Mouse (Mus musculus) cerebellum, adult 11 months (tissue): ENCODE data around the gene Tlr11.

Experiments
- DNase-seq: peaks from one replicate; pipeline ENCODE4 v3.0.0; 2022

The Tlr11 gene

DNA sequence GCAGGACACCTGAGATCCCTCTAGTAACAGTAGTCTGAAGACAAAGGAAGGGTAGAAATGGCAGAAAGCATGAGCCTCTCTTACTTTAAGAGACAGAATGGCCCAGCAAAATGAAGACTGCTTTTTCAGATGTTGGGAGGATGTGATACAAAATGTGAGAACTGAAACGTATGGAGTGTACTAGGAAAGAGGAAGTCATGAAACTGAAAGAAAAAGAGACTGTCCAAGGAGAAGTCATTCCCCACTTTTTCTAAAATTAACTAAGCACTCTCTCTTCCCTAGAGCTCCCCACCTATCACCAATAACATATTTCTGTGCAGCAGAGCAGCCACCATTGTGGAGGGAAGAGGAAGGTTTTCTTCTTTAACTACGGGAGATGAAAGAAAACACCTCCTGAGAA, at the start of gene Tlr11:
Gene Tlr11, plus strand, starts transcription at position 322 of the 400 bp plus-strand sequence.
- DNase-seq = no peak

DNA sequence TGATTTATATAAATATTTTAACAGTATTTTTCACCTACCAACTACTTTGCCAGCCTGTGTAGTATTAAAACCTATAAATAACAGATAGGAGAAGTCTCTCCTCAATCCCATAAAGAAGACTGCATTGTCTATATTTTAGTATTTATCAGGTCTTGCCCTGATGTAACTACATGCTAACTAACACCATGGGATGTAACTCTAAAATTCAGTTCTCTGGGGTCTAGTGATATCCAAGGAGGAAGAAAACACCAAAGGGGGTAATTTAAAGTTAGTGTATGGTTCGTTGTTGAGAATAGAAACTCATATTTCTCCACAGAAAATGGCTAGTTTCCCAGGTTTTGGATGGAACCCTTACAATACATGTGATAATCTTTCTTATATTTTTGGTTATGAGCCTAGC, 31.1 kb upstream of the Tlr11 start, which contains the start of gene Olfr734:
Gene Olfr734, minus strand, starts transcription at position 101 of the 400 bp plus-strand sequence.
- no peak for DNase-seq

- no peak for DNase-seq
These were observed 8.9 kb upstream of the Tlr11 start, which contains the start of gene Olfr735 for GRCm38 (mm10) chr14:50348796-50349195. Olfr735 (minus strand) TSS chr14:50348872.

DNA sequence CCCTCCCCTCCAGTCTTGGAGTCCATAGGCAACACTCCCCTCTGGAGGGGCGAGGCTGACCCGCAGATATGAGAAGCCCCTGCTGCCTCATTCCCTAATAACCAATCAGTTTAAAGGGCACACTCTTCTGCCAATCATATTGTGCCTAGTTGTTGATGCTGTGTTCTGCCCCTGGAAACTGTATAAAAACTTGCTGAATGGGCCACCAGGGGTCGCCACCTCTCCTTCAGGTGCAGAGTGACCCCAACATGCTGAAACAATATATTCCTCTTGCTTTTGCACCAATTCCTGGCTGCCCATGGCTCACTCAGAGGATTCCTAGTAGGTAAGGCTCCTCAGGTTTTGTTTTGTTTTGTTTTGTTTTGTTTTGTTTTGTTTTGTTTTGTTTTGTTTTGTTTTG, 5.3 kb upstream of the Tlr11 start:
- no peak for DNase-seq

GRCm38 (mm10) chr14:50356725-50357124, 989 bp upstream of the Tlr11 start:
- no peak for DNase-seq

DNA sequence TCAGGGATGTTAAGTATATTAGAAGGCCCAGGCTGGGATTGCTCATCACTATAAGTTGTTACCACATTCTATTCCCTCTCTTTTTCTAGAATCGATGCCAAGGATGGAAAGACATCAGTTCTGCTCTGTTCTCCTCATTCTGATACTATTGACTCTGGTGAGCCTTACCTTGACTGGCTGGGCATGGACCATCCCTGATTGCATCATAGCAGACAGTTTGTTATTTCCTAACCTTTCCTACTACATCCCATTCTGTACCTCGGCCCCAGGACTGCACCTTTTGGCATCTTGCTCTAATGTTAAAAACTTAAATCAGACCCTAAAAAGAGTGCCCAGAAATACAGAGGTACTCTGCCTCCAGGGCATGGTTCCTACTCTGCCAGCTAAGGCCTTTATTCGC, 2.8 kb downstream of the Tlr11 start:
- DNase-seq = no peak

DNA sequence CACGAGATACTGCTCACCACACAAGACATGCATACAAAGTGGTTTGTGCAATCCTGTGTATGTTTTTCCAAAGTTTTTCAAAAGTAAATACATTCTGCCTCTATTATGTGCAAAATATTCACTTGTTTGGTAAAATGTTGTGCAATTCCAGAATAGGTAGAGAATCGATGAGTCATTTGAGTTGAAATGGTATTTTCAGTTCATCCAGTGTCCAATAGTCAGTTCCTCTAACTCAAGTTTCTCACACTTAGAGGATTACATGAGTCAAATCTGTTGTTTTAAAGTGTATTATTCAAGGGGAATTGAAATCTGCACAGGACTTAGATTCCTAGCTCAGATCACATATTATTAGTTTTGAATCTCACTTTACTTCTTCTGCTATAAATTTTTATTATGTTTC, 5.8 kb downstream of the Tlr11 start:
- DNase-seq = no peak

GRCm38 (mm10) chr14:50380863-50381262, 23.1 kb downstream of the Tlr11 start, which contains the start of gene Olfr736:
Olfr736 (plus strand) TSS chr14:50381163.
- no peak for DNase-seq

DNA sequence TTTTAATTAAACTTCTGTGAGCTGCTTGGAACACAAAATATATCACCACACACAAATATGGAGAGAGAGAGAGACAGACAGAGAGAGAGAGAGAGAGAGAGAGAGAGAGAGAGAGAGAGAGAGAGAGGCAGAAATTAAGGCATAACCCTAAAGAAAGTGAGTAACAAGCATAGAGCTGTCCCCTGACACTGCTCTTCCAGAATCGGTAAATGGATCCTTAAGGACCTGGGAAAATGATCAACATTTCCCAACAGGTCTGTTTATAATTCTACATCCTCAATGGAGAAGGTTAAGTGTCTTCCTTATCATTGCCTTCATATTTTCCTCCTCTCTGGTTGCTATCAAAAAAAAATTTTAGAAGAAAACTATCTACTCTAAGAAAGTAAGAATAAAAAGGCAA, 49.6 kb downstream of the Tlr11 start, which contains the start of gene Olfr738:
Gene Olfr738, plus strand, starts transcription at position 301 of the 400 bp plus-strand sequence.
- DNase-seq = no peak
